Mouse (Mus musculus) hindbrain, embryonic 12.5 days (tissue): ENCODE measurements around the gene Rps3a1. TPM values are rescaled to one million over a fixed set of nuclear protein-coding genes. Genes with fewer than 3 reads are reported as not detected.

ENCODE experiments used
- polyA plus RNA-seq: library from polyadenylated mRNA; unstranded; fragments of >200 nt; fragmentation: Nextera tagmentation; extraction: Ambion mirVana; gene quantifications from 2 replicates; pipeline ENCODE4 v1.2.1, GENCODE M21; 2016

Rps3a1 gene
- polyA plus RNA-seq, 1 experiment from 2014 or later, result 871 TPM

Other genes with a start within 250 kb of the Rps3a1 start
- gene Sh3d19, start 171.6 kb downstream of the Rps3a1 start, polyA plus RNA-seq, result 13.9 and 15.4 TPM in 2 replicates
- gene Prss48, start 140.2 kb downstream of the Rps3a1 start, polyA plus RNA-seq, result not detected in 2 replicates
- 8.4 and 8.8 TPM in 2 replicates for gene Lrba, start 82.0 kb upstream of the Rps3a1 start, polyA plus RNA-seq